Mouse (Mus musculus) R1 (cell line): ENCODE measurements at regions not wholly inside any gene's neighbourhood (a gene's known extent, or its start where the extent isn't known, plus 50 kb on each side); places are given as distances from the start of the nearest gene placed in this dataset.
A peak's percentile ranks its signal among the peaks of the same experiment; 100 is the strongest.

Experiments
- DNase-seq: peaks from one replicate; pipeline ENCODE4 v3.0.0-alpha.2; 2018; ENCODE audit warnings: low read depth, low spot score

DNA sequence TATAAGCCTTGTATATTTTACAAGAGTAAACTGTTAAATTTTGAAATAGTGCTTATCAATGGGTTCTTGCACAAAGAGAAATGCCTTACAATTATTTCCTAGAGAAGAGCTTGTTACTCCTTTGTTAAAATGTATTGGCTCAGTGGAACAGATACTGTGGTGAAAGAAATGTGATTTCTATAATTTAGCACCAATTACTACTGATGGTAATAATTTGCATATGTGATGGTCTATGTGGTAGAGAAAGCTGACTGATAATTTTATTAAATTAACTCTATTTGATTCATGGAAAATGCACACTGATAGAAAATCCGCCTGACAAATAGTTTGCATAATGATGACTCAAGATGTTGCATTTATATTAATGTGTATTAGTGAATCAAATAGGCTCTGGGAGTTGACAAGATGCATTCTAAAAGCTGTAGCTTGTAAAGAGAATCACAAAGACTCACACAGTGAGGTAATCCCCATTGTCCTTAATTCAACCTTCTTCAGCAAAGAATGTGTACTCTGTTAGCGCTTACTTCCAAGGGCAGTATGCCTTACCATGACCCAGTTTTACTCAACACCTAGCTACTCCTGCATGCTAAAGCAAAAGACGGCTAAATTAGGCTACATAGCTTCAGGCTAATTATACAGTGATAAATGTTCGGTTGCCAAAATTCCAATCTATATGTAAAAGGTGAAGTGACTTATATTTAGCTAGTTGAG is 329.8 kb upstream of the Cenpq start:
- DNase-seq: peak; percentile 28

DNA sequence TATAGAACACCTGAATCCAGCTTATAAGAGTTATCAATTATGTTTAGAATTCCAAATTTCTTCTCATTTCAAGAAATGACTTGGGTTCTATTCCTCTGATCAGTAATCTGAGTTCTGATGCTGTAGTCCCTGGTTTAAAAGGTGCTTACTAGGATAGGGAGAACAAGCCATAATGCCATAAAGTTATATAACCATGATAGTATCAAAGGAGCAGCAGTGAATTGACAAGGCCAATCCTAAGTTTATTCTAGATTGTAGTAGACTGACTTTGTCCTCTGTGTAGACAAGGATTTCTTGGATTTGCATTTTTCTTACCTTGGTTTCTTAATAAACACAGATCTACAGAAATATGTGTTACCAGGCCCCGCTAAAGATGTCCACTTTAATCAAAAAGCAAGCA is 326.6 kb upstream of the Cenpq start:
- no peak for DNase-seq

DNA sequence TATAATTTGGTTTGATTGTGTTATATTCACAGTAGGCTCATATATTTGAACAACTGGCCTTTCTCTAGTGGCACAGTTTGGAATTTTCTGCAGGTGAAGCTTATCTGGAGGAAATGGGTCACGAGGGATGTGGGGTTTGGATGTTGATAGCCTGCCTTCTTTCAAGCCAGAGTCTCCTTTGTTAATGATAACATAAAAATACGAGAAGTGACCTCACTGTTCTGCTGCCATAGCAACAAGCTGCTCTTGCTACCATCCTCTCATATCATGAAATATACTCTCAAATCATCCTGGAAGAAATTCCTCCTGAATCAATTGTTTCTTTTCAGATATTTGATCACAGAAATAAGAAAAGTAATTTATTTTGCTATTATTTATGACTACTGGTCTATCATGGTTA is 313.6 kb upstream of the Cenpq start:
- no peak for DNase-seq

DNA sequence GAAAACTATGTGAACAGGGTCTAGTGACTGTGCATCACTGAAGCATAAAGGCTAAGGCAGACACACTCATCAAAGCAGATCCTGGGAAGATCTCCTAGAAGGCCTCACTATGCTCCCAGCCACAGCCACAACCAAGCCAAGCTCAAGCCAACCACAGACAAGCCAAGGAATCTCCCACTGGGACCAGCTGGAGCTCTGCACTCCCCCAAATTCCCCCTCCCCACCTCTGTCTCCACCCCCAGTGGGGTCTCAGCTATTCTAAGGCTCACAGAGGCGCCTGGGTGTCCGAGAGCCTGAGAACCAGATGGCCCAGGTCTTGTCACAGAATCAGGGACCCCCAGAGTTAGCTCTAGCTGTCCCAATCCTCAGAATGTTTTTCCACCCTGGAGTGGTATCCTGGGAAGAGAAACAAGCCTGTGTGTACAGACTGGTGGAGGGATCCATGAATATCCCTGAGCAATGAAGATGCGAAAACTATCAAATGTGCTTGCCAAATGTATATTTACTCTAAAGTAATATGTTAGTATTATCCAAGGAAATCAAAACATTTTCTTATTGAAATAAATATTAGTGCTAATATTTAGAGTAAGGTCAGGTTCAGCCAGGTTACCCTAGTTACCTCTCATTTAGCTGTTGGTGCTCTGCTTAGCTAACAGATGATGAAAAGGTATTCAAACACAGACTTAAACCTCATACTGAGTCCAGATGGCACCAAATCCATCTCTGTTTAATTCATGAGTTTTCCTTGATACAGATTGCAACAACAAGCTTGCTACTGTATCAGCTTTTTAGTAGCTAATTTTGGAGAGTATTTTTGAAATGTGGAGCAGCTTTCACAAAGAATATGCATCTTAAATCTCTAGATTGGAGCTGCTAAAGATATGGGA is 292.5 kb upstream of the Cenpq start:
- no peak for DNase-seq

DNA sequence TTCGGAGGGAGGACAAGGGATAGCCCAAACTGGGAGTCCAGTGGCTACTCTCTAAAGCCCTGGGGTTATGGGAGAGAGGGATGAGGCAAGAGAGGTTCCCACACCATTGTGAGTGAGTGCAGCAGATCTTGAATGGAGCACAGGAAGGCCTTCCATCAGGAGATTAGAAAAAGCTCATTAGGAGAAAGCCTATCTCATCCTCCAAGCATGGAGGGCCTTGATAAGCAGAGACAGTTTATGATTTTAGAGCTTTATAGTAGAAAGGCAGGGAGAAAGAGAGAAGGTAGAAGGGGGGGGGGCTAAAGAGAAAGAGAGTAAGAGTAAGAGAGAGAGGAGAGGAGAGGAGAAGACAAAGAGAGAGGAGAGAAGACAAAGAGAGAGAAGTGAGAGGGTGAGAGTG is 282.0 kb upstream of the Cenpq start:
- no peak for DNase-seq

DNA sequence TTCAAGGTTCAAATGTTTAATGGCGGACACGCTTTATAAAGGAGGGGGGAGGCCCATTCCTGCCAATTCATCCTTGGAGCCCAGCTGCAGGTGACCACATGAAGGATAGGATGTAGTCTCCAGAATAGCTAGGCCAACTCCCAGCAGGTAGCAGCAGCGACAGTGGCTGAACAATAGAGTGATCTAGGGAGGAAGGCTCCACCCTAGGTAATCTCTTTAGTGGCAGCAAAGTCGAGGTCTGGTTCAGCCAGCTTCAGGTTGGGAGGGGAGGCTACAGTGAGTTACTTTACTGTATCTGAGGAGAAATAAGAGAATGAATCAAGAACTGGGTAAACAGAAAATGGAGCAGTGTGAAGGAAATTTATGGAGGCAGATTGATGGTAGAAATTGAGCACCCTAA is 264.6 kb upstream of the Cenpq start:
- peak; percentile 54 for DNase-seq

DNA sequence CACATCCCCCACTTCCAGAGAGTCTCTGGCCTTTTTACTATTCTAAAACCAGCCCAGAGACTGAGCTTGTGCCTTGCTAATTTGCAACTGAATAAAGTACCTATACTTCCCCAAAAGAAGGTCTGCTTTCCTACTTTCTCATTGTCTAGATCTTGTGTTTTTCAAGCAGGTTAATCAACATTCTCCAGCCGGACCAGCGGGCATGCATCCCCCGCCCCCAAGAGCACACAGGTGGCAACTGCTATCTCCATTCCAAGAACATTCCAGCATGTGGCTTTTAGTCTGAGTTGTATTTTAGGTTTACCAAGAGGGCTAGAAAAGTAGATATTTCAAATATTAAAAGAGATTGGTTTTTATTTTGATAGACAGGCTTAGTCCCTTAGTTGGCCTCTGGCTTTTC is 255.5 kb upstream of the Cenpq start:
- peak; percentile 63 for DNase-seq

DNA sequence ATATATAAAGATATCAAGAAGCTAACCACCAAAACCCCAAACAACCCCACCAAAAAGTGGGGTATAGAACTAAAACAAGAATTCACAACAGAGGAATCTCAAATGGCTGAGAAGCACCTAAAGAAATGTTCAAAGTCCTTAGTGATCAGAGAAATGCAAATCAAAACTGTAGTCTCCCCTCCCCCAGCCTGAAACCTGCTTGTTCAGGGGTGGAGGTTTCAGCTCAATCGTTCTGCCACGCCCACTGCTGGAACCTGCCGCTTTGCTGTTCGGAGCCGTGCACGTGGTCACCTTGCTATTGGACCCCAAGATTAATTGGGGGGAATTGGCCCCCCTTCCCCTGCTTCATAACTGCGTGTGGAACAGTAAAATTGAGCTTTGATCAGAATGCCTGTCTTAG is 251.8 kb upstream of the Cenpq start:
- DNase-seq: peak; percentile 65

DNA sequence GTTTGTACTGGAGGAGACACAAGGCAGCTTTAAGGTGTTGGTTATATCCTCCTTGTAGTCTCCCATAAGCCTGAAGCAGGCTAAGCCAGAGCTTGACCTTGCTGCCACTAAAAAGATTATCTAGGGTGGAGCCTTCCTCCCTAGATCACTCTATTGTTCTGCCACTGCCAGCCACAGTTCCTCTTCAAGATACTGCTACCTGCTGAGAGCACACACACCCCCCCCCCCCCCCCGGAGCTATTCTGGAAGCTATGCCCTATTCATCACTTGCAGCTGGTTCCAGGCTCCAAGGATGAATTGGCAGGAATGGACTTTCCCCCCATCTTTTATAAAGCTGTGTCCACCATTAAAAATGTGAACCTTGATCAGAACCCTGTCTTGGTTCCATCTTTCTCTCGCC is 249.9 kb upstream of the Cenpq start:
- peak; percentile 63 for DNase-seq

DNA sequence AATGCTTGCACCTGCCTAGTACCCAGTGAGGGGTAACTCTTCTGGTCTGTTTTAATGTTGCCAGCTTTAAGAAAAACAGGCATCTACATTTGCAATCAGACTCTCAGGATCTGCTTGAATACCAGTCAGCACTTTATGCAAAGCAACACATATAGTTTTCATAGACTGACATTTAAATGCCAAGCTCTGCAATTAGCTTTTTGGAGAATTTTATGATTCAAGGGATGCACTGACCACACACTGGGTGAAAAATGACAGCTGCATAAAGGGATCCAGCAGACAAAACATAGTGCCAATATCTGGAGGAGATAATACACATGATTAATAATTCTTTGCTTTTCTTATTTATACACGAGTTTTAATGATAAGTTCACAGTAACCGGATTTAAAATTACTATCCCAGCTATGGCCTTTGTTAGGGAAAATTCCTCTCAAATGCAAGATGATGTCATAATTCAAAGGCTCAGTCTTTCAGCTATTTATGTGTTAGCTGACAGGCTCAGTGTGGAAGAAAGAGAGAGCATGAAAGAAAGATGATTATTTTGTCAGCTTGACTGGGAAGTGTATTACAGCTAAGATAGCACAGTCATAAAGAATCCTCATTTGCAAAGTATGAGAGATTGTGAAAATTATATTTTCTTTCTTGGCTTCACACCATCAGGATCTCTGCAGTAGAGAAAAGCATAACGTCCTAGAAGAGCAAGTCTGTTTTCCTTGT is 219.0 kb upstream of the Cenpq start:
- DNase-seq: no peak

DNA sequence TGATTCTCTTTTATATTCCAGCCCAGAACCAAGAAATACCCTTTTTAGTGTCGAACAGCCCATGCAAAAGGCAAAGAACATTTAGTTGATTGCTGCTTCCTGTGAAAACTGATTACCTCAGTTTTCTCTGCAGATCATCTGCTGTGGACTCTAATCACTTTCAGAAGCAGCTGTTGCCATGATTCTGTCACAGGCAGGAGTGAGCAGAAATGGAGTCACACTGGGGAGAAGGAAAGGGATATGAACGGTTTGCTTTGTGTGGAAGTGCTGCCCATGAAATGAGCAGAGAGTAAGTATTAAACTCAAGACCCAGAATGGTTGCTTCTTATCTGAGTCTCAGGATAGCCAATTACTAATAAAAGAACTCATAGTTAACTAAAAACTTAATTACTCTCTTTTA is 217.6 kb upstream of the Cenpq start:
- DNase-seq: no peak

DNA sequence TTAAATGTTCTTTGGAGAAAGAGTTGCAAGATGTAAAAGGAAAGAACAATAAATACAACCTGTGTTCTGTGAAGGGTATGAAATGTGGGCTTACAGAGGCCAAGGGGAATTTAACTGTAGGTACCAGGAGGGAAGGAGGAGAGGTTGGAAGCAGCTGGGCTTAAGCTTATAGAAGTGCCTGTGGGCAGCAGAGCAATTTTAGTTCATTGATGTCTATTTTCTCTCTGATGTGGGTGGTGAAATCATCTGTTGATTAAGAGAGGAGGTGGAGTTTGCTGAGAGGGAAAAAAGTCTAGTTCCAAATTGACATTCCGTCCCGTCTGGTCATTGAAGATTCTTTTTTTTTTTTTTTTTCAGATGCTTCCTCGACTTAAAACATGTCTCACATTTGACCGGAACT is 209.7 kb upstream of the Cenpq start:
- no peak for DNase-seq

DNA sequence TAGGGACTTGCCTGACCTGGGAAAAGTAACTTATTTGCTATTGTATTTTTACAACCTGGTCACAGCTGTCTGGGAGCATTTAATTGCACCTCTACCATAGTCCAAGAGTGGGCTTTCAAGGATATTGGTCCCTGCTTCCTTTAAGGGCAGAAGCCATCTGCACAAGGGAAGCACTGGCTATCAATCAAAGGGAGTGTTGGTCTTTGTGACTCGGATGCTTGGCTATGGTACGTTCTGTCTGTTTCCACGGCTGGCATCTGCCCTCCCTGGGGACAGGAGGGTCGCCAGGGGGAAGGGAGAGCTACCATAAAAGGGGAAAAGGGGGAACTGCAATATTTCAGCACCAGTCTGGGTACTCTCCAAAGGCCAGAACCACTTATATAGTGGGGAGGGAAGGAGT is 190.7 kb upstream of the Cenpq start:
- DNase-seq: no peak

DNA sequence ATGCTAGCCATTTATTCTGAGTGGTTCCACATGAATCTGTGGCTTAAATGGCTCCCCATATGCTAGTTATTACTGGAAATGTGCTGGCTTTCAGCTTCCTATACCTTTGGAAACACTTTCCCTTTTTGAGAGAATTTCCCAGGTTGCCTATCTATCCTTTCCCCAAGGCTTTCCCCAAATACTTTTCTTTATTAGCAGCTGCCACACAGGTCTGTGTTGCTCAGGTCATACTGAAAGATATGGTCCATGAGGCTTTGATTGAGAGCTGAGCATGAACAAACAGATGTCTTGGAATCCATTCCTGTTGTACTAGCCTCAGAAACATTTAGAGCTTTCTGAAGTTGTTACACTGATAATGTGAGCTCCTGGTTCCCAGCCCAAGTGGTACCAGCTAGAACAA is 188.1 kb upstream of the Cenpq start:
- no peak for DNase-seq

DNA sequence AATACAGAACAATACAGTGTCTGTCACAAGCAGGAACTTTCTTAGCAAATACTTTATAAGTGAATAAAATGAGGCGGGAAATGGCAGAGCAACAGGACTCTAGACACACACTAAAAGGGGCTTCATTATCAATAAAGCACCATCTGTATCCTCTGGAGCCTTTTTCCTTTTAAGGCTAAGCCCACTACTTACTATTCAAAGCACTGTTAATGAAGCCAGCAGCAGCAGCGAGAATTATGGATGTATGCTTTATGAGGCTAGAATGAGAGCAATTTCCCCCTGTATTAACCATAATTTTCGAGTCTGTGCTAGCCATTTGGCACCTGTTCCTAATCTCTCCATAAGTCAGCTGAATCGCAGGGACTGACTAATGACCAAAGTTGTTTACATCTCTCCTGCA is 169.1 kb upstream of the Cenpq start:
- DNase-seq: no peak

DNA sequence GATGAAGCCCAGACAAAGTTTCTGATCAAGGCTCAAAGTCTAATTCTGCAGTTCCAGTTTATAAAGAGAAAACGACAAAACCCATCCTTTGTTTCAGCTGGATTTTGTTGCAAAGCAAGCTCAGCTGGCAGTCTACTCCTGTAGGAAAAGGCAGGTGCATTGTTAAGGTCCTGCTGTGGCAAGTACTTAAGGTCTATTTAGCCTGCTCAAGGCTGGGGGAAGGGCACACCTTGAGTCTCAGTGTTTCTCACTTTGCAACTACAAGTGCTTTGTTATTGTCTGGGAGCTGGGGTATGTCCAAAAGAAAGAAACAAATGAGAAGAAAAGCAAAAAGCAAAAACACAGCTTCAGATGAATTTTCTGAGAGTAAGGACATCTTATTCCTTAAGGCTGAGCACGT is 136.0 kb upstream of the Cenpq start:
- DNase-seq: peak; percentile 91
